Mouse (Mus musculus) G1E (cell line): ENCODE measurements around the gene Lsm3.

Experiments used
- CTCF ChIP-seq: IDR thresholded peaks from 2 replicates; pipeline ENCODE4 v1.5.1; 2012; ENCODE audit warnings: low read depth, low read length, inconsistent platforms, mixed read lengths
- GATA1 ChIP-seq: IDR thresholded peaks from 2 replicates; pipeline ENCODE4 v1.6.1; 2012; ENCODE audit warnings: borderline replicate concordance, low read length, inconsistent platforms, mixed read lengths
- POLR2AphosphoS5 ChIP-seq: IDR thresholded peaks from 2 replicates; pipeline ENCODE4 v1.6.1; 2012; ENCODE audit warnings: low read depth, low read length, inconsistent platforms; ENCODE audit not compliant: insufficient replicate concordance

GRCm38 (mm10) chr6:91486736-91487453, 28.8 kb upstream of the Lsm3 start:
- TF ChIP-seq CTCF: no peak
- TF ChIP-seq POLR2AphosphoS5: no peak
- TF ChIP-seq GATA1: no peak
